In the genomic region with DNA sequence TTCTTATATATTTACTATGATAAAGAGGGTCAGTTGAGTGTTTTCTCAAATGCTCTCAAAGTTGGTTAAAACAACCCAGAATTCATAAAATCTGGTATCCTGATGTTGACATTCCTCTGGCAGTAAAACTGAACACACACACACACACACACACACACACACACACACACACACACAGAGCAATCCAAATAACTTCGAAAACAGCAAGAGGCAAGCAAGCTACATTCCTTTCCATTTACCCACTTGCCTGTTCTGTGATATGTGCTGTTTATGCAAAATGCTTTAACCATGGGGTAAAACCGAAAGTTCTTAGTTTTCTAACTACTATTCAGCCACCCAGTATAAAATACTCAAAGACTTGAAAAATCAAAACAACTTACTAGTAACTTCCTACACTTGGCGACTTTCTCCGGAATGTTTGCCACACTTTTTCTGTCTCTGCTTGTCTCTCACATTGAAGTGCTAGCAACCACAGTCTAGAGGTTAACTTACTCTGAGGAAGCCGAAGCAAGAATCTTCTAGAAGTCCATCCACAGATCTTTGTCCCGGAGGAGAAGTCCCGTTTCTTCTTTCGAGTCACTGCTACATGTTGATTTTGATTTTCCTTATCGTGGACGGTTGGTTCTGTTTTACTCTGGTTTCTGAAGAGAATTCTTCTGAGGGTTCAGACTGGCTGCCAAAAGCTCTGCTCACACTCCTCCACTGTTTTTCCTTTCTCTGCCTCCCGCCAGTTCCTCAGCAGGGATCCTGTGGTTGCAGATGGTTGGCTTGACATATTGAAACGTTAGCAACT, we compare ENCODE assay signal across 8 mouse cellular contexts. TPM values are rescaled to one million over a fixed set of nuclear protein-coding genes. Genes with fewer than 3 reads are reported as not detected.
DNase-seq lines count a peak whose midpoint lies in the region; ATAC-seq and TF ChIP-seq lines count a peak whose summit lies in the region.

A gene (minus strand): TSS at position 738 of the 793 bp plus-strand sequence.

- 40% methylated on average over 12 of the region's 12 CpGs for whole genome bisulfite sequencing in hindbrain, postnatal 0 days
- 17% methylated on average over 12 of the region's 12 CpGs for WGBS in lung, embryonic 14.5 days

- H3K9ac ChIP-seq in hindbrain, postnatal 0 days (replicated peaks; ENCODE audit: low read length), result no peak within 1 kb of the TSS
- H3K9ac ChIP-seq in lung, embryonic 14.5 days, result peak within 1 kb of the TSS; percentile 9; the same call in 1 of the 2 replicates

- peak within 1 kb of the TSS; percentile 34 for H3K4me2 ChIP-seq in hindbrain, postnatal 0 days (ENCODE audit: low read depth, low read length)
- H3K4me2 ChIP-seq in lung, embryonic 14.5 days, result peak within 1 kb of the TSS; percentile 52

- H3K27me3 ChIP-seq in hindbrain, postnatal 0 days (ENCODE audit: insufficient read depth, low read length), result no peaks in the 10 kb centered on the region
- H3K27me3 ChIP-seq in lung, embryonic 14.5 days (ENCODE audit: insufficient read depth, low read length), result no peaks in the 10 kb centered on the region

- H3K36me3 ChIP-seq in hindbrain, postnatal 0 days (ENCODE audit: insufficient read depth, low read length), result no peaks in the 10 kb centered on the region
- no peaks in the 10 kb centered on the region for H3K36me3 ChIP-seq in lung, embryonic 14.5 days (ENCODE audit: insufficient read depth)

- TF ChIP-seq POLR2A in bone marrow macrophage, adult 2 months (IDR thresholded peaks at IDR 0.05; ENCODE audit: borderline replicate concordance, low read depth, low read length), result no peak

- ATAC-seq in hindbrain, postnatal 0 days, result no peak
- ATAC-seq in lung, embryonic 14.5 days (ENCODE audit: insufficient read depth), result peak; percentile 79

- no peak for TF ChIP-seq CTCF in bone marrow macrophage, adult 2 months (IDR thresholded peaks at IDR 0.05; ENCODE audit: low read depth, low read length)
- no peak for TF ChIP-seq CTCF in hindbrain, postnatal 0 days (IDR thresholded peaks at IDR 0.05; ENCODE audit: low read depth)
- TF ChIP-seq CTCF in lung, embryonic 14.5 days (IDR thresholded peaks at IDR 0.05; ENCODE audit: low read depth), result no peak

- H3K4me1 ChIP-seq in bone marrow macrophage, adult 2 months (ENCODE audit: control insufficient read depth, insufficient read depth, low read length), result peaks cover 8% of the 10 kb centered on the region; the same call in 1 of the 2 replicates
- 0 out of 2 replicates have a peak, but pooled peaks cover 3% of the 10 kb centered on the region for H3K4me1 ChIP-seq in hindbrain, postnatal 0 days (ENCODE audit: insufficient read depth, low read length)
- 0 out of 2 replicates have a peak, but pooled peaks cover 5% of the 10 kb centered on the region for H3K4me1 ChIP-seq in lung, embryonic 14.5 days (ENCODE audit: insufficient read depth)

- peak within 1 kb of the TSS; percentile 88 for H3K27ac ChIP-seq in bone marrow macrophage, adult 2 months (ENCODE audit: insufficient read depth, low read depth, low read length)
- peak within 1 kb of the TSS; percentile 41; the same call in 1 of the 2 replicates for H3K27ac ChIP-seq in hindbrain, postnatal 0 days
- H3K27ac ChIP-seq in lung, embryonic 14.5 days (ENCODE audit: low read depth), result peak within 1 kb of the TSS; percentile 86

- H3K4me3 ChIP-seq in bone marrow macrophage, adult 2 months (ENCODE audit: insufficient read depth, low read length), result peak within 1 kb of the TSS; percentile 62
- peak within 1 kb of the TSS; percentile 15; the same call in 1 of the 2 replicates for H3K4me3 ChIP-seq in hindbrain, postnatal 0 days (ENCODE audit: low read length)
- peak within 1 kb of the TSS; percentile 23 for H3K4me3 ChIP-seq in lung, embryonic 14.5 days (ENCODE audit: low read depth, low read length)

- no peaks in the 10 kb centered on the region for H3K9me3 ChIP-seq in hindbrain, postnatal 0 days (ENCODE audit: low read length)
- no peaks in the 10 kb centered on the region for H3K9me3 ChIP-seq in lung, embryonic 14.5 days (ENCODE audit: low read depth, low read length)

- peak; percentile 10 to 45 for DNase-seq in left cerebral cortex, adult 18-20 months (ENCODE audit: low spot score in 2 of 2)
- DNase-seq in left cerebral cortex, adult 11 months (ENCODE audit: low spot score), result no peak
- peak; percentile 13 to 17 for DNase-seq in frontal cortex, postnatal 14 days (ENCODE audit: low spot score in 2 of 2)
- peak; percentile 39 for DNase-seq in hindbrain, postnatal 0 days (ENCODE audit: low spot score)
- peak; percentile 60 for DNase-seq in lung, embryonic 14.5 days
- DNase-seq in right cerebral cortex, postnatal 4 days, result peak; percentile 4
- no peak for DNase-seq in c-Kit-positive CD71-positive TER-119-positive erythroid progenitor cells, embryonic 14.5 days (ENCODE audit: low spot score)

RNA-seq across cellular contexts. Expression of the gene that starts here (rescaled TPM):
- 1 to 10 TPM; 6.6 to 7.0 TPM for total RNA-seq in left cerebral cortex, adult 18-20 months (2021)
- polyA plus RNA-seq in bone marrow macrophage, adult 2 months (2012; ENCODE audit: insufficient read depth, insufficient read length, missing spikeins), result 66.7 and 77.2 TPM in 2 replicates
- total RNA-seq in hindbrain, postnatal 0 days (2014; rRNA removed), result 6.8 and 7.6 TPM in 2 replicates
- 2.2 and 2.4 TPM in 2 replicates for polyA plus RNA-seq in hindbrain, postnatal 0 days (2015; fragmentation: Nextera tagmentation; extraction: Ambion mirVana)
- polyA plus RNA-seq in lung, embryonic 14.5 days (2014; fragmentation: Nextera tagmentation; extraction: Ambion mirVana), result 6.3 and 6.8 TPM in 2 replicates

Comparison
In these comparisons a context has a peak if more than half of its experiments do, and no peak if none do; other contexts are left out.
1. DNase-seq: peak in left cerebral cortex, adult 18-20 months (2 of 2), frontal cortex, postnatal 14 days (2 of 2), hindbrain, postnatal 0 days (single experiment), lung, embryonic 14.5 days (single experiment) and right cerebral cortex, postnatal 4 days (single experiment); none in left cerebral cortex, adult 11 months (single experiment) and c-Kit-positive CD71-positive TER-119-positive erythroid progenitor cells, embryonic 14.5 days (single experiment).
2. Peak in every context shown above with its lines, with median percentiles within 50 percentile points of each other: H3K27ac ChIP-seq and H3K4me3 ChIP-seq.